Mouse (Mus musculus) heart, postnatal 0 days (tissue): ENCODE data around the gene Prdm16.

Experiments
- CTCF ChIP-seq: IDR thresholded peaks from 2 replicates; pipeline ENCODE4 v1.5.1; 2016; ENCODE audit warnings: antibody characterized with exemption, control low read depth, low read depth
- EP300 ChIP-seq: IDR thresholded peaks from 2 replicates; pipeline ENCODE4 v1.6.1; 2016; ENCODE audit warnings: antibody characterized with exemption, low read depth

DNA sequence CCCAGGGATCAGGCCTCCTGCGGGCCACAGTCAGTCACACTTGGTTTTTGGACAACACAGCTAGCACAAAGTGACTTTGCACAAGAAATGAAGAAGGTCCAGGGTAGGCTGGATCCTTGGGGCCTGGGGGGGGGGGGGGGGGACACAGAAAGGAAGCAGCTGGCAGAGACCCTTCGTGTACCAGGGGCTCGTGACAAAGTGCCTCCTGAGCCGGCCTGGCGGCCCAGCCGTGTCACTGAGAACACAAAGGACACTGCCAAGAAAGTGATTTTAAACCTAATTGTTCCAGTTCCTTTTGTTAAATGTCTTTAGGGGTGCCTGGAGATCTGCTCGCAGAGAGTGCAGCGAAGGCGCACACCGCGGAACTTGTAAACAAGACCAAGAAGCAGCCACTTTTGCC lies 87.2 kb downstream of the Prdm16 start:
- TF ChIP-seq EP300 (no peak), CTCF (no peak)
